Mouse (Mus musculus) midbrain, embryonic 15.5 days (tissue): Measurements from ENCODE around the gene Bbx. TPM values are rescaled to one million over a fixed set of nuclear protein-coding genes. Genes with fewer than 3 reads are reported as not detected.

ENCODE experiments used
- ATAC-seq: fragments of 200-750 bp; cut with Nextera tagmentation; replicated peaks from 2 replicates; pipeline ENCODE4 v1.8.0; 2017; ENCODE audit warnings: moderate TSS enrichment
- H3K27ac ChIP-seq: fragments of 300-500 bp; sonication (generic); 2 replicates; pipeline ENCODE4 v1.5.1; 2015; ENCODE audit warnings: mild to moderate bottlenecking, inconsistent platforms
- H3K27me3 ChIP-seq: fragments of 300-500 bp; sonication (generic); replicated peaks from 2 replicates; pipeline ENCODE4 v1.6.1; 2015; ENCODE audit warnings: inconsistent platforms
- H3K36me3 ChIP-seq: fragments of 300-500 bp; sonication (generic); replicated peaks from 2 replicates; pipeline ENCODE4 v1.6.1; 2015; ENCODE audit warnings: inconsistent platforms
- H3K4me1 ChIP-seq: fragments of 300-500 bp; sonication (generic); 2 replicates; pipeline ENCODE4 v1.6.1; 2015; ENCODE audit warnings: inconsistent platforms
- H3K4me2 ChIP-seq: fragments of 300-500 bp; sonication (generic); 2 replicates; pipeline ENCODE4 v1.6.1; 2015; ENCODE audit warnings: inconsistent platforms, mild to moderate bottlenecking, moderate library complexity
- H3K4me3 ChIP-seq: fragments of 300-500 bp; sonication (generic); 2 replicates; pipeline ENCODE4 v1.5.1; 2015; ENCODE audit warnings: mild to moderate bottlenecking, inconsistent platforms
- H3K9ac ChIP-seq: fragments of 300-500 bp; sonication (generic); 2 replicates; pipeline ENCODE4 v1.6.1; 2015; ENCODE audit warnings: mild to moderate bottlenecking, inconsistent platforms
- H3K9me3 ChIP-seq: fragments of 300-500 bp; sonication (generic); 2 replicates; pipeline ENCODE4 v1.6.1; 2016; ENCODE audit warnings: inconsistent platforms
- WGBS: fragments of 180-500 bp; shearing (Covaris S2); methylation state at CpG from one replicate; pipeline ENCODE4 v1.1.7; 2015; ENCODE audit warnings: mixed read lengths; 5-methylcytosine and 5-hydroxymethylcytosine counted together
- polyA plus RNA-seq: library from polyadenylated mRNA; unstranded; fragments of >200 nt; fragmentation: Nextera tagmentation; extraction: Ambion mirVana; gene quantifications from 2 replicates; pipeline ENCODE4 v1.2.1, GENCODE M21; 2015

Bbx gene
- 19.0 and 19.8 TPM in 2 replicates for polyA plus RNA-seq

DNA sequence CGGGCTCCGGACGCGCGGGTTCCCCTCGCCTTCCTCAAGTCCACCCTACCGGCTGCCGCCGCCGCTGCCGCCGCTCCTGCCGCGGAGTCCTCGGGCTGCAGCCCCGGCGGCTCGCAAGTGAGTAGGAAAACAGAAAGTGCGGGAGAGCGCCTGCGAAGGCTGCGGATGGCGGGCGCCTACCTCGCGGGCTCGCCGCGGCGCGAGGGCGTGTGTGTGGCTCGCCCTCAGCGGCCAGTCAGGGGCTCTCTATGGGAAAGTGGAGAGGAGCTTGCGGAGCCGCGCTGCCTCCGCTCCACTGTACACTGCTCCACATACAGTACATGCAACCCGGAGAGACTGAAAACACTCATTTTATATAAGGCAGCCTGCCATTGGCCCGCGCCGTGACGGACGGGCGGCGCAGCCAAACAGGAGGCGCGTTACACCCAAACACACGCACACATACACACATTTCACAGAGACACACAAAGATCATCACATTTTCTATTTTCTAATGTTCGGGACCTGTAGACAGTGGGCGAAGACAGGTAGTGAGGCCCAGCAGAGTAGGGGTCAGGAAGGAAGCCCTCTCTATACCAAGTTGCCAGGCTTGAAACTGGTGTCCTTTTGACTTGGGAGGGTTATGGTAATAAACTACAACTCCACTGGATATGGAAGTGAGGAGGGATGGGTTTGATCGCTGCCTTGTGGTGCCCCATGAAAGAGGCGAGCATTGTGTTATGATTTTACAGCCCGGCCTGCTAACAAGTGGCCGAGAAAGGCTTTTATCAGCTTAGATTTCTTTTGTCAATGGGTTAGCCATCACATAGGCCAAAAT is at the start of gene Bbx:
TSS of gene Bbx (minus strand) at position 329 of the 817 bp plus-strand sequence.
- WGBS = under 1% methylated on average over 55 of the region's 55 CpGs
- Histone ChIP-seq H3K4me3 (peak within 1 kb of the TSS; percentile 86), H3K9me3 (no peaks in the 10 kb centered on the region), H3K4me1 (peaks cover 10% of the 10 kb centered on the region), H3K27me3 (no peaks in the 10 kb centered on the region), H3K27ac (peak within 1 kb of the TSS; percentile 94), H3K9ac (peak within 1 kb of the TSS; percentile 79), H3K36me3 (no peaks in the 10 kb centered on the region), H3K4me2 (peak within 1 kb of the TSS; percentile 99)
- ATAC-seq = peak; percentile 99

DNA sequence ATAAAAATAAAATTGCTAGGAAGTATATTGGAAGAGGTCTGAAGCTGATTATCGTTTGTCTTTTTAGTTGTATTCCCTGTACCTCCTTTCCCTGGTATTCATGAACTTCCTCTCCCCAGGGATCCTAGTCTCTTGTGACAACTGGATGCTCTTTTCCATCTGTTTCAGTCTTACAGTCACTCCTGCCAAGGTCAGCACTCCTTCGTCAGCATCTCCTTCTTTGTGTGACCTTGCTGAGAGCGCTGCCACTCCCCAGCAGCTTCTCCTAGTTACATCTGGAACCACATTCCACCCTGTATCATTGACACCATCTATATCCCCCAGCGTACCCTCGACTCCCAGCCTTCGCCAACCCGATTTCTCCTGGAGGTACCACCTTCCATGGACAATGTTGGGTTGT is 49.7 kb upstream of the Bbx start:
- H3K27ac ChIP-seq = no peak overlapping the region

DNA sequence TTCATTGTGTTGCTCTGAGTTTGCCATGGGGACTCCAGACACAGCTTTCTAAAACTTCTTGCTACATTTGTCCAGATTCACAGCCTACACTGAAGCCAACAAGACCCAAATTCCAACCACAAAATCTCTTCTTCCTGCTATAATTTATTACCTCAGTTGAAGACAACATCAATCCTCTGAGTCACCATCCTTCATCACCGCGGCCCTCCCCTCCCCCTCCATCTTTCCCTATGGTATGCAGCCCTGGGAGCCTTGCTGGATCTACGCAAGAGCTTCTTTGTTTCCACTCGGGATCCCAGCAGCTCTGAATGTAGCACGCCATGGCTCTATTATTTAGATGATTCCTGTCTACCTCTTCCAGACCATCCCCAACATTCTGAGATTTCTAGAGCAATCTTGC is 49.2 kb upstream of the Bbx start:
- Histone ChIP-seq H3K27ac (no peak overlapping the region), H3K9ac (no peak overlapping the region), H3K27me3 (no peaks in the 10 kb centered on the region), H3K9me3 (no peaks in the 10 kb centered on the region), H3K4me2 (no peak overlapping the region), H3K36me3 (no peaks in the 10 kb centered on the region), H3K4me3 (no peak overlapping the region), H3K4me1 (no peaks in the 10 kb centered on the region)
- no peak for ATAC-seq
- 52% methylated on average over 5 of the region's 5 CpGs for WGBS

More for the DNA sequence above, 49.7 kb upstream of the Bbx start:
- Histone ChIP-seq H3K36me3 (no peaks in the 10 kb centered on the region), H3K9me3 (no peaks in the 10 kb centered on the region), H3K4me1 (no peaks in the 10 kb centered on the region), H3K9ac (no peak overlapping the region), H3K4me2 (no peak overlapping the region), H3K27me3 (no peaks in the 10 kb centered on the region), H3K4me3 (no peak overlapping the region)
- ATAC-seq = no peak
- 83% methylated on average over 7 of the region's 7 CpGs for WGBS

DNA sequence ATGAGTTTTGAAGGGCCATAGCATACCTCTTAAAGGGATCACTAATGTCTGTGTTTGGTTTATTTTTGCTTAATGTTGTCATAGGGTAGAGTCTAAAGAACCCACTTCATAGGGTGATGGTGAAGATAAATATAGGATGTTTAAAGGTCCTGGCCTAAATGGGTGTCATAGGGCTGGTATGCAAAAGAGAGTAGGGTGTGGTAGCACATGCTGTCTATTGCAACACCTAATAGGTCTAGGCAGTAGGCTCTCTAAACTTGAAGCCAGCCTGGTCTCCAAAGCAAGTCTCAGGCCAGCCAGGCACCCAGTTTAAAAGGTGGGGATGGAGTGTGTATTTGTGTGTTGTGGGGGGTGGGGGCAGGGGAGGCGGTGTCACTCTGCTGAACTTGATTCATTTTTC is 46.5 kb upstream of the Bbx start:
- no peak for ATAC-seq
- WGBS = 100% methylated on average over 1 of the region's 1 CpGs
- no peaks in the 10 kb centered on the region for H3K9me3 ChIP-seq
- H3K4me2 ChIP-seq = no peak overlapping the region
- no peak overlapping the region for H3K27ac ChIP-seq
- H3K36me3 ChIP-seq = no peaks in the 10 kb centered on the region
- H3K4me3 ChIP-seq = no peak overlapping the region
- H3K9ac ChIP-seq = no peak overlapping the region
- no peaks in the 10 kb centered on the region for H3K27me3 ChIP-seq
- H3K4me1 ChIP-seq = no peaks in the 10 kb centered on the region

DNA sequence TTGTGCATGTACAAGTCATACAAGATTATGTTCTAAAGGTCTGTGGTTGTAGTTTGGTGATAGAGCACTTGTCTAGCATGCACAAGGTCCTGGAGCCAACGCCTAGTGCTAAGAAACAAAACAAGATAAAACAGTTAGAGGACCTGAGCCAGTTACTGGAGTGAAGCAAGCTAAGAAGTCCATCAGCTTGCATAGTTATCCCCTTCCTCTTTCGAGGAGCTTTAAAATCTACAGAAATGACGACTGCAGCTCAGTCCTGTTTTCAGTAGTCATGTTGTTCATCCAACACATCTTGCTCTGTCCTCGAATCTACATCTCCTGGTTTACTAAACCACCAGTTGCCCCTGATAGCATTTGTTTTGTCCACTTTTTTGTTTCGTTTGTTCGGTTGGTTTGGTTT is 45.4 kb upstream of the Bbx start:
- H3K27me3 ChIP-seq = no peaks in the 10 kb centered on the region
- no peak overlapping the region for H3K27ac ChIP-seq
- no peak overlapping the region for H3K9ac ChIP-seq
- H3K4me2 ChIP-seq = no peak overlapping the region
- no peaks in the 10 kb centered on the region for H3K4me1 ChIP-seq
- WGBS = 93% methylated on average over 6 of the region's 6 CpGs
- H3K9me3 ChIP-seq = no peaks in the 10 kb centered on the region
- H3K36me3 ChIP-seq = no peaks in the 10 kb centered on the region
- H3K4me3 ChIP-seq = no peak overlapping the region
- no peak for ATAC-seq

DNA sequence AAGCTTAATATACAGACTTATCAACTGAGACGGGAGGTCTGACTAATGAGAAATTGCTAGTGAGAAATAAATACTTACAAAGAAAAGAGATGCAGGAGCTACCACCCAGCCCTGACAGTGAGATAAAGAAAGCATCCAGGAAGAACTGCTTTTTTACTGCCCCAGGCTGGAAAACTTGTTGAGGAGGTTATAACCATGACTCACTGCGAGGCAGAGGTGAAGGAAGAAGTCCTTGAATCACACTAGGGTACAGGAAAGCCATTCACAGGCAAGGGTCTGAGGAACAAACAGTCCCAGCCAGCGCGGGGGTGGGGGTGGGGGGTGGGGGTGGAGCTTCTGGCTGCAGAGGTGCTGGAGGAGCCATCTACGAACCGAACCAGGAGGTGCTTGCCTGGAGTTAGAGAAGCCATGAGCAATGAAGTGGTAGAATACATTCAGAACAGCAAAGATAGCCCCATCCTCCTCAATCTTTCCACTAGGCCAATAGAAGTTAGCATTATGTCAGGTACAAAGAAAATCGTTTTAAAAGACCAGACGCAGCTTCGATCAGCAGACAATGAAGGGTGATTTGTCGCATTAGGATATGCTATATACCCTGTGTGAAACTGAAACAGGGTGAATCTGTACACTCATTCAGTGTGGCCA is 30.2 kb upstream of the Bbx start:
- no peak overlapping the region for H3K4me2 ChIP-seq
- H3K4me3 ChIP-seq = no peak overlapping the region
- no peaks in the 10 kb centered on the region for H3K36me3 ChIP-seq
- 36% methylated on average over 10 of the region's 10 CpGs for WGBS
- no peaks in the 10 kb centered on the region for H3K9me3 ChIP-seq
- no peak for ATAC-seq
- no peak overlapping the region for H3K9ac ChIP-seq
- no peaks in the 10 kb centered on the region for H3K4me1 ChIP-seq
- H3K27ac ChIP-seq = no peak overlapping the region
- no peaks in the 10 kb centered on the region for H3K27me3 ChIP-seq

DNA sequence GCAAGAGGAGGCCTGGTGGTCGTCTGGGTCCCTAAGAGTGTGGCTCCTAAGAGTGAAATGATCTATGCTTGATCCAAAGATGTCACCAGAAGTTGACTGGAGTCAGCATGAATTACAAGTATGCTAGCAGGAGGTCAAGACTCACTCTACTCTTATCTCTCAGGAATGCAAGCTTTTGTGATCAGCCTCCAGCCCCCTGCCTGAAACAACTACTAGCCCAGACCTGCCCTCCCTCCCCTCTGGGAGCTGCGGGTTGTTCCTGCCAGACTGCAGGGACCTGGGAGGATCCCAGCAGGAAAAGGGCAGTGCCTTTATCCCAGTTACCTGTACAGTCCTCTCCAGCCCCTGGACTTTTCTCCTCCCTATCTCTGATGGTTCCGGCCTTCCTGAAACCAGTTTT is 27.0 kb upstream of the Bbx start:
- H3K9me3 ChIP-seq = no peaks in the 10 kb centered on the region
- no peaks in the 10 kb centered on the region for H3K27me3 ChIP-seq
- 46% methylated on average over 3 of the region's 3 CpGs for WGBS
- no peak overlapping the region for H3K27ac ChIP-seq
- H3K36me3 ChIP-seq = no peaks in the 10 kb centered on the region
- no peaks in the 10 kb centered on the region for H3K4me1 ChIP-seq
- no peak overlapping the region for H3K4me3 ChIP-seq
- no peak overlapping the region for H3K4me2 ChIP-seq
- H3K9ac ChIP-seq = no peak overlapping the region
- ATAC-seq = no peak

DNA sequence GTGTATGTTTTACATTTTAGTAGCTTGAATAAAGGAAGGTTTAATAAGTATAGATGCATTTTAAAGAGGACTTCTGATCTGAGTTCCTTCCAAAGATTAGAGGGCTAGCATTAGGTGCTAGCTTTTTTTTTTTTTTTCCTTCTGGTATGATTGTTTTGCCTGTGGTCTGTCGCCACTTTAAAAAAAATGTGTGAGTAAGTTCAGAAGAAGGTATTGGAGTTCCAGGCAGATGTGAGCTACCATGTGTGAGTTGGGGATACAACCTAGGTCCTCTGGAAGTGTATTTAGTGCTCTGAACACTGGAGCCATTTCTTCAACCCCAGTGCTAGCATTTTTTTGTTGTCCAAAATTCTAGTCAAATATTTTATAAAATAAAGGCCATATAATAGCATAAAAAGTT is 23.9 kb upstream of the Bbx start:
- H3K4me1 ChIP-seq = no peaks in the 10 kb centered on the region
- H3K27ac ChIP-seq = no peak overlapping the region
- ATAC-seq = no peak

DNA sequence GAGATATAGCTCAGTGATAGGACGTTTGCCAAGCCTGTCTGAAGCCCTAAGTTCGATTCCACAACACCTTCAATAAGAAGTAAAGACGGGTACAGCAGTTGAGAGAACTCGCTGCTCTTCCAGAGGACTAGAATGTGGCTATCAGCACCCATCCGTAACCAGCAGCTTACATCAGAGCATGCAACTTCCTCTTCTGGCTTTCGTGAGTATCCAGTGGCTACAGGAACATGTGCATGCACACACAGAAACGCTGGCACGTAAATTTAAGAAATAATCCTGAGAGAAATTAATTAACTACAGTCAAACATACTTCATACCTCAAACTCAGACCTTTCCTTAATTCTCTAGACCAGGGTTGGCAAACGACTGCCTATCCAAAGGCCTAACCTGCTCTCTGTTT is 16.9 kb upstream of the Bbx start:
- H3K4me3 ChIP-seq = no peak overlapping the region
- no peak for ATAC-seq
- H3K4me1 ChIP-seq = no peaks in the 10 kb centered on the region
- H3K9me3 ChIP-seq = no peaks in the 10 kb centered on the region
- H3K27me3 ChIP-seq = no peaks in the 10 kb centered on the region
- H3K36me3 ChIP-seq = no peaks in the 10 kb centered on the region
- no peak overlapping the region for H3K4me2 ChIP-seq
- no peak overlapping the region for H3K27ac ChIP-seq
- 86% methylated on average over 9 of the region's 9 CpGs for WGBS
- H3K9ac ChIP-seq = no peak overlapping the region

More for the DNA sequence above, 23.9 kb upstream of the Bbx start:
- Histone ChIP-seq H3K4me3 (no peak overlapping the region), H3K9me3 (no peaks in the 10 kb centered on the region), H3K27me3 (no peaks in the 10 kb centered on the region), H3K4me2 (no peak overlapping the region), H3K36me3 (no peaks in the 10 kb centered on the region), H3K9ac (no peak overlapping the region)
- WGBS = 84% methylated on average over 1 of the region's 1 CpGs

DNA sequence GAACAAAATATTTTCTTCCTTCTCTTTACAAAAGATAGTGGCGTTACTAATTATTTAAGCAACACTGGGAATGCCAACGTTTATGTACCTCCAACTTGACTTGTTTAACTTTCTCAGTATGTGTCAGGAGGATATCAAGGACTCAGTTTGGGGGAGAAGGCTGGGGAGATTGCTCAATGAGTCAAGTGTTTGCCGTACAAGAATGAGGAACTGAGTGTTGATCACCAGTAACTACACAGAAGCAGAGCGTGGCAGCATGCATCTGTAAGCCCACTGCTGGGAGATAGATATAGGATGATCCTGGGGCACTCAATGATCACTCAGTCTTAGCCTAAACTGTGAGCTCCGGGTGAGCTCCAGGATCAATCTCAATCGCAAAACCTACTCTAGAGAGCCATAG is 12.8 kb upstream of the Bbx start:
- Histone ChIP-seq H3K4me2 (no peak overlapping the region), H3K27me3 (no peaks in the 10 kb centered on the region), H3K4me1 (no peaks in the 10 kb centered on the region), H3K36me3 (no peaks in the 10 kb centered on the region), H3K4me3 (no peak overlapping the region), H3K9ac (no peak overlapping the region), H3K27ac (no peak overlapping the region), H3K9me3 (no peaks in the 10 kb centered on the region)
- 84% methylated on average over 6 of the region's 6 CpGs for WGBS
- ATAC-seq = no peak

DNA sequence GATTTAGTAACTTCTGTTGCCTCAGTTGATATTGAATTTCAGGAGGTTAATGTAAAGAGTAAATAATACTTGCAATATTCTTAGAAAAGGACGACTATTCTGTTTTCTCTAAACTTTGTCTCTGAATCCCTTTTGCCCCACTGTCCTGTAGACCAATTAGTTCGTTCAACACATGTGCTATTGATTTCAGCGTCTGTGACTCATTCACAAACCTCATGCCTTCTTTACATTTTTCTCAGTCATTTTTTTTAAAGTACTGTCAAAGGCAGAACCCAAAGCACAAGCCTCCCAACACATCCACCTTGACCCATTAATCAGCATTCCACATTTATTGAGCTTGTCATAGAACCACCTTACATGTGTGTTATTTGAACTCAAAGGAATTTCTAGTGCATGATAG is 6.6 kb upstream of the Bbx start:
- no peaks in the 10 kb centered on the region for H3K27me3 ChIP-seq
- 86% methylated on average over 3 of the region's 3 CpGs for WGBS
- no peak overlapping the region for H3K27ac ChIP-seq
- no peak for ATAC-seq
- no peaks in the 10 kb centered on the region for H3K9me3 ChIP-seq
- no peaks in the 10 kb centered on the region for H3K4me1 ChIP-seq
- no peak overlapping the region for H3K9ac ChIP-seq
- H3K4me2 ChIP-seq = no peak overlapping the region
- no peak overlapping the region for H3K4me3 ChIP-seq
- no peaks in the 10 kb centered on the region for H3K36me3 ChIP-seq

DNA sequence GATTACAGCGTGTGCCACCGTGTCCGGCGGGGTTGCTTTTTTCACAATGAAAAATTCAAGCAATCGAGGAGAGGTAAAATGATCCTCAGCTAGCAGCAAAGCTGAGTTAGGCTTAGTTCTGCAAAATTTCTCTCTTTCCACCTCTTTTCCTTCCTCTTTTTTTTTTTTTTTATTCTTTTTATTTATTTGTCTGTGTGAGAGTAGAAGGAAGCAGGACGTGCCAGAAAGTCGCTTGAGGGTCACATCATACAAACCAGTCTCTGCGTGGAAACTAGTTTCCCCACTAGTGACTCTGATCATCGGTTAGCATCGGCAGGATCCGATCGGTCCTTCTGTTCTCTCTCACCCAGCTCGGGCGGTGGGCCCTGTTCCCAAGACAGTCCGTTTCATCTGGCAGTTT is 5.6 kb upstream of the Bbx start:
- Histone ChIP-seq H3K4me1 (peaks cover under 1% of the 10 kb centered on the region; the same call in 1 of the 2 replicates), H3K9me3 (no peaks in the 10 kb centered on the region), H3K9ac (no peak overlapping the region), H3K27me3 (no peaks in the 10 kb centered on the region), H3K4me3 (no peak overlapping the region), H3K4me2 (no peak overlapping the region), H3K27ac (no peak overlapping the region), H3K36me3 (no peaks in the 10 kb centered on the region)
- WGBS = 76% methylated on average over 15 of the region's 15 CpGs
- ATAC-seq = no peak

DNA sequence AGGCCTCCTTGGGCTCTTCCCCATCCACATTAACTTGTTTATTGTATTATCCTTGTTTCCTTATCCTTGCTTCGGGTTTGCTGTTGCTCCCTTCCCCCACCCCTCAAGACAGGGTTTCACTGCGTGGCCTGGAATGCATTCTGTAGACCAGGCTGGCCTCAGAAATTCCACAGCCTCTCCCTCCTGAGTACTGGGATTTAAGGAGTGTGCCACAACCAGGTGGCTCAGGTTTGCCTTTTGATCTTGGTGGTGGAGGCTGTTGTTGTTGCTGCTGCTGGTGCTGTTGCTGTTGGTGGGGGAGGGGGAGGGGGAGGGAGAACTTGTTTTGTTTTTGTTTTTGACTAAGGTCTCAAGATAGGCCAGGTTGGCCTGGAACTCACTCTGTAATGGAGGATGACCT is 5.1 kb upstream of the Bbx start:
- Histone ChIP-seq H3K27ac (no peak overlapping the region), H3K4me2 (no peak overlapping the region), H3K4me1 (peaks cover 3% of the 10 kb centered on the region), H3K9ac (no peak overlapping the region), H3K9me3 (no peaks in the 10 kb centered on the region), H3K4me3 (no peak overlapping the region), H3K27me3 (no peaks in the 10 kb centered on the region), H3K36me3 (no peaks in the 10 kb centered on the region)
- 56% methylated on average over 2 of the region's 2 CpGs for WGBS
- ATAC-seq = no peak
